Mouse (Mus musculus): ENCODE data around the gene Rpl29. TPM values are rescaled to one million over a fixed set of nuclear protein-coding genes. Genes with fewer than 3 reads are reported as not detected.

The Rpl29 gene
- polyA plus RNA-seq, 1 experiment from 2014 or later = 696 TPM

DNA sequence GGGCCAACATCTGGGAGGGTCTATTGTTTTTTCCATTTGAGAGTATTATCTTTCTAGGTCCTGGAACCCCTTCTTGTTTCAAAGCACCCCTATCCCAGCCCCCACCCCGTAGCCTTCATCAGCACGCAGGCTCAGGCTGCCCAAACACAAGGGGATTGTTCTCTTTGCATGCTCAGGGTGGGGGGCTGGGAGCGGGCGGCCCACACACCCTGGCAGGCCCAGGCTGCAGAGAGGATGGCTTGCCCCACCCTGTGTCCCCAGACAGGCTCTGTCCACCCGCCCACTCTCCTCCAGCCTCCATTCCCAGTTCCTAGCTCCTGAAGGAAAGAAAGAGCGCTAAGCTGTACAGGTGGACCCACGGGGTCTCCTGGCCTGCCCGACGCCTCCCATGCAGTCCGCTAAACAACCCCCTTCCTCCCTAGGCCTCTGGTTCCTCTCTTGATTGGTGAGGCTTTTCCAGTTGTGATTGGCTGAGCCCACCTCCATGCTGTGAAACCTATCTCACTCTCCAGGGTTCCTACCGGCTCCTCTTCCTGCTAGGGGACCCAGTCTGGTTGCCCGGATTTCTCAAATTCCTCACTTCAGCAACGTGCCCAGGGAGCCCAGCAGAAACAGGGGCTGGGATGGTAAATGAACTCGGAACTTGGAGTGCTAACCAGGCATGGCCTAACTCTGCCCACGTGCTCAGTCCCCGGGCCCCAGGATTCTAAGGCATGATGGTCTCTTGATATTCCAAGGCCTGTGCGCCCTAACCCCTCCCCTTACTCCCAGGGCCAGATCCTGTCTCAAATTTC is 25.8 kb downstream of the Rpl29 start:
- Histone ChIP-seq H3K27ac (replicated peaks) (peak overlapping the region; percentile 84), H3K4me2 (peak overlapping the region; percentile 95), H3K9ac (peak overlapping the region; percentile 88), H3K36me3 (peaks cover 13% of the 10 kb centered on the region), H3K4me1 (peaks cover 83% of the 10 kb centered on the region), H3K9me3 (no peaks in the 10 kb centered on the region), H3K27me3 (replicated peaks) (peaks cover 3% of the 10 kb centered on the region; the same call in 1 of the 2 replicates), H3K4me3 (peak overlapping the region; percentile 68)
- 3% methylated on average over 17 of the region's 17 CpGs for WGBS
- no peak for ATAC-seq (ENCODE audit: extremely low read depth, insufficient number of reproducible peaks, low FRiP score, low TSS enrichment)

- 39% methylated on average over 15 of the region's 15 CpGs for WGBS
- peaks cover 68% of the 10 kb centered on the region for H3K4me1 ChIP-seq
- peak overlapping the region; percentile 84 for H3K27ac ChIP-seq (replicated peaks)
- H3K4me3 ChIP-seq = peak overlapping the region; percentile 68
- H3K27me3 ChIP-seq (replicated peaks) = no peaks in the 10 kb centered on the region
- peaks cover 27% of the 10 kb centered on the region for H3K36me3 ChIP-seq
- no peaks in the 10 kb centered on the region for H3K9me3 ChIP-seq
- ATAC-seq (ENCODE audit: extremely low read depth, insufficient number of reproducible peaks, low FRiP score, low TSS enrichment) = no peak
- peak overlapping the region; percentile 88 for H3K9ac ChIP-seq
- peak overlapping the region; percentile 95 for H3K4me2 ChIP-seq
Observed at GRCm38 (mm10) chr9:106456325-106457162, 27.3 kb downstream of the Rpl29 start.

GRCm38 (mm10) chr9:106457163-106457559 is 27.9 kb downstream of the Rpl29 start:
- Histone ChIP-seq H3K27ac (replicated peaks) (peak overlapping the region; percentile 84), H3K27me3 (replicated peaks) (no peaks in the 10 kb centered on the region), H3K4me1 (peaks cover 64% of the 10 kb centered on the region), H3K4me2 (peak overlapping the region; percentile 95), H3K9ac (peak overlapping the region; percentile 88), H3K9me3 (no peaks in the 10 kb centered on the region), H3K36me3 (peaks cover 33% of the 10 kb centered on the region), H3K4me3 (peak overlapping the region; percentile 68)
- ATAC-seq (ENCODE audit: extremely low read depth, insufficient number of reproducible peaks, low FRiP score, low TSS enrichment) = no peak
- 56% methylated on average over 9 of the region's 9 CpGs for WGBS

DNA sequence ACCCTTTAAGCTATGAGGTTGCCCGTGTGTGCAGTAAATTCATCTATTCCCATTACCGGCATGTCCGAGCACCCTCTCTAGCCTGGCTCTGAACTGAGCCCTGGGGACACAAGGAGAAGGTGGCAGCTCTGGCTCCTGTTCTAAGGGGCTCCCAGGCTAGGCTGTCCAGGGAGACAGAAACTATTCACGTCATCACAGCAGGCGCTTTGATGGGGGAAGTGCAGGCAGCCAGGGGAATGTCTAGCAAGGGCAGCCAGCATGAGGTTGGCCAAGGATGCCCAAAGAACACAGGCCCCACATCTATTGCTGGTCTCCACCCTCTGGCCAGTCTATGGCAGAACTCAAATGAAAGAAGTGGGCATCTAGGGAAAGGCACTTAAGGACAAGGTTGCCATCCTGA is 28.7 kb downstream of the Rpl29 start:
- Histone ChIP-seq H3K27ac (replicated peaks) (0 out of 2 replicates have a peak overlapping the region, but pooled peaks have one; percentile 84), H3K27me3 (replicated peaks) (no peaks in the 10 kb centered on the region; the same call in 1 of the 2 replicates), H3K36me3 (peaks cover 39% of the 10 kb centered on the region), H3K4me3 (no peak overlapping the region), H3K4me2 (no peak overlapping the region; the same call in 1 of the 2 replicates), H3K9ac (peak overlapping the region; percentile 52), H3K9me3 (no peaks in the 10 kb centered on the region), H3K4me1 (peaks cover 56% of the 10 kb centered on the region)
- ATAC-seq (ENCODE audit: extremely low read depth, insufficient number of reproducible peaks, low FRiP score, low TSS enrichment) = no peak
- WGBS = 64% methylated on average over 5 of the region's 5 CpGs

- H3K9ac ChIP-seq = no peak overlapping the region
- 72% methylated on average over 15 of the region's 15 CpGs for WGBS
- H3K27me3 ChIP-seq (replicated peaks) = peaks cover 11% of the 10 kb centered on the region; the same call in 1 of the 2 replicates
- no peak for ATAC-seq (ENCODE audit: extremely low read depth, insufficient number of reproducible peaks, low FRiP score, low TSS enrichment)
- H3K36me3 ChIP-seq = peaks cover 53% of the 10 kb centered on the region
- no peak overlapping the region for H3K27ac ChIP-seq (replicated peaks)
- peaks cover 53% of the 10 kb centered on the region for H3K4me1 ChIP-seq
- no peak overlapping the region for H3K4me2 ChIP-seq
- H3K9me3 ChIP-seq = no peaks in the 10 kb centered on the region
- no peak overlapping the region for H3K4me3 ChIP-seq
Observed at GRCm38 (mm10) chr9:106459946-106460345, 30.7 kb downstream of the Rpl29 start.

GRCm38 (mm10) chr9:106460401-106461025 is 31.3 kb downstream of the Rpl29 start:
- Histone ChIP-seq H3K36me3 (peaks cover 53% of the 10 kb centered on the region), H3K4me1 (peaks cover 52% of the 10 kb centered on the region), H3K27me3 (replicated peaks) (peaks cover 13% of the 10 kb centered on the region; the same call in 1 of the 2 replicates), H3K9me3 (no peaks in the 10 kb centered on the region), H3K4me3 (no peak overlapping the region), H3K4me2 (no peak overlapping the region), H3K27ac (replicated peaks) (no peak overlapping the region), H3K9ac (no peak overlapping the region)
- WGBS = 74% methylated on average over 18 of the region's 18 CpGs
- ATAC-seq (ENCODE audit: extremely low read depth, insufficient number of reproducible peaks, low FRiP score, low TSS enrichment) = no peak

- H3K4me3 ChIP-seq = no peak overlapping the region
- peaks cover 18% of the 10 kb centered on the region for H3K27me3 ChIP-seq (replicated peaks)
- H3K9me3 ChIP-seq = no peaks in the 10 kb centered on the region
- no peak for ATAC-seq (ENCODE audit: extremely low read depth, insufficient number of reproducible peaks, low FRiP score, low TSS enrichment)
- H3K27ac ChIP-seq (replicated peaks) = no peak overlapping the region
- H3K9ac ChIP-seq = no peak overlapping the region
- no peak overlapping the region for H3K4me2 ChIP-seq
- WGBS = 83% methylated on average over 9 of the region's 9 CpGs
- peaks cover 53% of the 10 kb centered on the region for H3K36me3 ChIP-seq
- peaks cover 51% of the 10 kb centered on the region for H3K4me1 ChIP-seq
Observed at GRCm38 (mm10) chr9:106461026-106461415, 31.8 kb downstream of the Rpl29 start.

GRCm38 (mm10) chr9:106461641-106462429 is 32.6 kb downstream of the Rpl29 start:
- Histone ChIP-seq H3K27ac (replicated peaks) (no peak overlapping the region), H3K4me2 (no peak overlapping the region), H3K9ac (no peak overlapping the region), H3K9me3 (no peaks in the 10 kb centered on the region), H3K36me3 (peaks cover 53% of the 10 kb centered on the region), H3K4me3 (no peak overlapping the region), H3K27me3 (replicated peaks) (peaks cover 21% of the 10 kb centered on the region), H3K4me1 (peaks cover 43% of the 10 kb centered on the region)
- no peak for ATAC-seq (ENCODE audit: extremely low read depth, insufficient number of reproducible peaks, low FRiP score, low TSS enrichment)
- 79% methylated on average over 16 of the region's 16 CpGs for whole genome bisulfite sequencing

DNA sequence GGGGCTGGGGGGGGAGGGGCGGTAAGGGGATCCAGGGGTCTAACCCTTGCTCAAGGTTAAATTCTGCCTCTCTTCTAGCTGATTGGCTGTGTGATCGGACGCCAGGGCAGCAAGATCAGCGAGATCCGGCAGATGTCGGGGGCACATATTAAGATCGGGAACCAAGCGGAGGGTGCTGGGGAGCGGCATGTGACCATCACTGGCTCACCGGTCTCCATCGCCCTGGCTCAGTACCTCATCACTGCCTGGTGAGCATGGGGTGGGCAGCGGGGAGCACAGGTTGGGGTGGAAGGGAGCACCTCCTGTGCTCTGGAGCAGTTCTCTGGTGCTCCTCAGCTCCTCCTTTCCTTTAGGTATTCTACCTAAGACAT is 33.2 kb downstream of the Rpl29 start:
- Histone ChIP-seq H3K9me3 (no peaks in the 10 kb centered on the region), H3K9ac (no peak overlapping the region), H3K36me3 (peaks cover 53% of the 10 kb centered on the region), H3K4me1 (peaks cover 37% of the 10 kb centered on the region), H3K4me3 (no peak overlapping the region), H3K27me3 (replicated peaks) (peaks cover 21% of the 10 kb centered on the region), H3K27ac (replicated peaks) (no peak overlapping the region), H3K4me2 (no peak overlapping the region)
- ATAC-seq (ENCODE audit: extremely low read depth, insufficient number of reproducible peaks, low FRiP score, low TSS enrichment) = no peak
- WGBS = 85% methylated on average over 12 of the region's 12 CpGs

DNA sequence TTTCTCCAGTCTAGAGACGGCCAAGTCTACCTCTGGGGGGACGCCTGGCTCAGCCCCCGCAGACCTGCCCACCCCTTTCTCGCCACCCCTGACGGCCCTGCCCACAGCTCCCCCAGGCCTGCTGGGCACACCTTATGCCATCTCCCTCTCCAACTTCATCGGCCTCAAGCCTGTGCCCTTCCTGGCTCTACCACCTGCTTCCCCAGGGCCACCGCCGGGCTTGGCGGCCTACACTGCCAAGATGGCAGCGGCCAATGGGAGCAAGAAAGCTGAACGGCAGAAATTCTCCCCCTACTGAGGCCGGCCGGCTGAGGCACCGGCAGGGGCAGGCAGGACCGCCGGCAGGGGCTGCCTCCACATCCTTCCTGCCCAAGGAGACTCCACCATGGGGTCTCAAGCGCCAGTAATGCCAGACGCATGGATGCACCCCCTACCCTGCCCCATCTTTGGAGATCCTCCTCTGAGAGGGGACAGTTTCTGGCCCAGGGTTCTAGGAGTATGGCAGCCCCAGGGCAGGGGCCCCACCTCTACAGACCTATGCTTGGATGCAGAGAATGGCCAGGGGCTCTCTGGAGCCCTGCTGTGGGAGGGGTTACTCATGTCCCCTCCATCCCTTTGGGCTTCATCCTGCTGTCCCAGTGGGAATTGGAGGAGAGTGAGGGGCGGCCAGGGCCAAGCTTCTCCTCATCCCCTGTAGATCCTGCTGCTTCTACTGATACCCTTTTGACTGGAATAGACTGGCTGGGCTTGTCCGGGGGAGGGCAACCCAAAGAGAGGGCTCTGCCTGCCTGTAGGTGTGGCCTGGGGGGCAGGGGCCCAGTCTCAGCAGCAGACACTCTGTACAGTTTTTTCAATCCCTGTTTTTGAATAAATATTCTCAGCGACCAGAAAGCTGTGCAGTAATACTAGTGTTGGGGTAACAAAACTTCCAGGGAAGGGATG is 34.1 kb downstream of the Rpl29 start:
- 81% methylated on average over 21 of the region's 21 CpGs for WGBS
- H3K4me3 ChIP-seq = no peak overlapping the region
- no peak overlapping the region for H3K4me2 ChIP-seq
- H3K27ac ChIP-seq (replicated peaks) = no peak overlapping the region
- H3K9ac ChIP-seq = no peak overlapping the region
- peaks cover 46% of the 10 kb centered on the region for H3K36me3 ChIP-seq
- H3K4me1 ChIP-seq = peaks cover 28% of the 10 kb centered on the region
- ATAC-seq (ENCODE audit: extremely low read depth, insufficient number of reproducible peaks, low FRiP score, low TSS enrichment) = no peak
- H3K27me3 ChIP-seq (replicated peaks) = peaks cover 21% of the 10 kb centered on the region
- H3K9me3 ChIP-seq = no peaks in the 10 kb centered on the region

Measured in heart, embryonic 13.5 days (tissue).